Mouse (Mus musculus) kidney, adult 18-20 months (tissue): ENCODE measurements around the gene Fkbp3.

Experiments used
- DNase-seq: peaks from one replicate; pipeline ENCODE4 v3.0.0; 2021

Fkbp3 gene

GRCm38 (mm10) chr12:65022842-65023241, 51.0 kb downstream of the Fkbp3 start:
- no peak for DNase-seq
